8 mouse cellular contexts compared by ENCODE assay signal in genomic region chr7:28824941-28825685, GRCm38 (mm10). TPM values are rescaled to one million over a fixed set of nuclear protein-coding genes. Genes with fewer than 3 reads are reported as not detected.
DNase-seq lines count a peak whose midpoint lies in the region; ATAC-seq and TF ChIP-seq lines count a peak whose summit lies in the region.

TSS of gene Ech1 (plus strand) at chr7:28825217.

- peaks cover 13% of the 10 kb centered on the region for H3K4me1 ChIP-seq in cortical plate, adult 2 months (ENCODE audit: control insufficient read depth, insufficient read depth, low read length)
- H3K4me1 ChIP-seq in megakaryocyte, embryonic 14.5 days, result peaks cover 78% of the 10 kb centered on the region

- peak; percentile 73 for ATAC-seq in activated CD4-positive, CD25-positive, alpha-beta regulatory T cell, adult 4 months

- no peaks in the 10 kb centered on the region for H3K27me3 ChIP-seq in megakaryocyte, embryonic 14.5 days (replicated peaks)

- H3K4me3 ChIP-seq in cortical plate, adult 2 months (ENCODE audit: insufficient read depth, low read length), result peak within 1 kb of the TSS; percentile 47
- H3K4me3 ChIP-seq in megakaryocyte, embryonic 14.5 days (replicated peaks), result peak within 1 kb of the TSS; percentile 93

- DNase-seq in gastrocnemius, adult 8-10 months (ENCODE audit: low spot score in 2 of 2), result peak; percentile 84 to 89
- DNase-seq in hindlimb bud, embryonic 11.5 days (ENCODE audit: extremely low spot score, low read depth, low spot score), result peak; percentile 86
- peak; percentile 78 to 81 for DNase-seq in left cerebral cortex, adult 8-10 months (ENCODE audit: low spot score in 2 of 2)
- peak; percentile 94 to 95 for DNase-seq in right cerebral cortex, postnatal 10 days (ENCODE audit: low spot score in 2 of 2)
- DNase-seq in urinary bladder, postnatal 25 days (ENCODE audit: low spot score), result peak; percentile 83

- peaks cover 72% of the 10 kb centered on the region for H3K36me3 ChIP-seq in megakaryocyte, embryonic 14.5 days (replicated peaks; ENCODE audit: low read length)

- peak; percentile 73 for TF ChIP-seq POLR2A in cortical plate, adult 2 months (IDR thresholded peaks at IDR 0.05; ENCODE audit: extremely low read depth, insufficient read depth, low read length)

- TF ChIP-seq CTCF in cortical plate, adult 2 months (IDR thresholded peaks at IDR 0.05; ENCODE audit: extremely low read depth, insufficient read depth, low read length), result no peak

- no peaks in the 10 kb centered on the region for H3K9me3 ChIP-seq in megakaryocyte, embryonic 14.5 days

- peak within 1 kb of the TSS; percentile 93 for H3K27ac ChIP-seq in cortical plate, adult 2 months (ENCODE audit: insufficient read depth, low read length)

RNA-seq across cellular contexts. Expression of gene Ech1, which starts in this region (rescaled TPM):
- 100 to 1,000 TPM; 192 to 199 TPM for polyA plus RNA-seq in activated CD4-positive, CD25-positive, alpha-beta regulatory T cell, adult 4 months (2017; shearing (Covaris generic))
- 90.4 and 92.9 TPM in 2 replicates for polyA plus RNA-seq in cortical plate, adult 2 months (2012; rRNA removed)
- 100 to 1,000 TPM; 222 to 343 (median 237) TPM for total RNA-seq in gastrocnemius, adult 8-10 months (2022)
- total RNA-seq in left cerebral cortex, adult 8-10 months (2022), result 10 to 100 TPM; 57.9 to 68.0 (median 62.2) TPM
- 12.0 and 64.8 TPM in 2 replicates for polyA plus RNA-seq in megakaryocyte, embryonic 14.5 days (2012; ENCODE audit: insufficient read depth, low replicate concordance)

Comparison
In these comparisons a context has a peak if more than half of its experiments do, and no peak if none do; other contexts are left out.
1. Peak in every context shown above with its lines: DNase-seq, ATAC-seq, H3K4me3 ChIP-seq and H3K27ac ChIP-seq.